Mouse (Mus musculus): ENCODE results near the gene Slc13a5. TPM values are rescaled to one million over a fixed set of nuclear protein-coding genes. Genes with fewer than 3 reads are reported as not detected.

Slc13a5 gene
- polyA plus RNA-seq, 1 experiment from 2014 or later = not detected

DNA sequence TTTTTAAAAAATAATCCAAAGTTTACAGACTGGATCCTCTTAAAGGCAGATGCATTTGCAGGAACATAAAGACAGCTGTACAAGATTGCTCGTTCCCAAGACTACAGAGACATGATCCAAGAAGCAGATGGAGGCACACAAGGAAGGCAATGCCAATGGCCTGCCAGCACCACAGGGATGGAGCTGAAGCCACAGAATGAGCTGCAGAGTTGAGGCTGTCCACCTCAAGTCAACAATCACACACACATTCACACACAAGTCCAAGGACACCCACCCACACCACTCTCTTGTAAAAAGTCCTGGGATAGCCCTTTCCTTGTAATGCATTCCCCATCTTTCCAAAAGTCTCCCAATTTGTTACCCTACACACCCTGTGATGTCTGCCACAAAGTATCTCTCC is 63.6 kb downstream of the Slc13a5 start:
- Histone ChIP-seq H3K36me3 (ENCODE audit: control insufficient read depth, insufficient read depth) (peaks cover 2% of the 10 kb centered on the region; the same call in 1 of the 2 replicates), H3K4me2 (ENCODE audit: low read depth, low read length) (no peak overlapping the region), H3K27me3 (ENCODE audit: control insufficient read depth, insufficient read depth, low read depth, low read length) (no peaks in the 10 kb centered on the region), H3K4me3 (ENCODE audit: low read depth, low read length) (no peak overlapping the region), H3K27ac (ENCODE audit: low read length) (no peak overlapping the region), H3K4me1 (ENCODE audit: control insufficient read depth, low read depth, low read length) (peaks cover 12% of the 10 kb centered on the region), H3K9ac (ENCODE audit: low read depth, low read length) (no peak overlapping the region), H3K9me3 (replicated peaks; ENCODE audit: control insufficient read depth, low read length) (no peaks in the 10 kb centered on the region)
- no peak for ATAC-seq (ENCODE audit: low read depth)
- WGBS (ENCODE audit: insufficient replicate concordance) = 63% methylated on average over 1 of the region's 1 CpGs

DNA sequence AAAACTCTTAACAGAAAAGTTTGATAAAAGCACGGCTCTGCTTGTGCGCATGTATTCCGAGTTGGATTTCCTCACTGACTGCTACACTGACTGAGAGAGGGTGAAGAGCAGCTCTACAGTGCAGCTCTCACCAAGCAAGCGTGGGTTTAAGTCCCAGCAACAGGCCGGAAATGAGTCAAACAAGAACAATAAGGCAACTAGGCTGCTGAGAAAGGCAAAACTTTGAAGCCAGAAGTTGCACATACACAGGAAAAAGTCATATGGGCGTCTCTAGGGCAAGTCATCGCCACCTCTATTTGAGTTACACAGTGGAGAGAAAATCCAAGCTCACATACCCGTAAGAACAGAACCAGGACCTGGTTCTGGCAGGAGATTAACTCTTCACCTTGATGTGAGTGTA is 70.5 kb downstream of the Slc13a5 start:
- no peak overlapping the region for H3K9ac ChIP-seq (ENCODE audit: low read depth, low read length)
- no peak overlapping the region for H3K4me2 ChIP-seq (ENCODE audit: low read depth, low read length)
- 71% methylated on average over 8 of the region's 8 CpGs for WGBS (ENCODE audit: insufficient replicate concordance)
- H3K27me3 ChIP-seq (ENCODE audit: control insufficient read depth, insufficient read depth, low read depth, low read length) = no peaks in the 10 kb centered on the region
- H3K36me3 ChIP-seq (ENCODE audit: control insufficient read depth, insufficient read depth) = peaks cover 1% of the 10 kb centered on the region; the same call in 1 of the 2 replicates
- no peaks in the 10 kb centered on the region for H3K9me3 ChIP-seq (replicated peaks; ENCODE audit: control insufficient read depth, low read length)
- H3K4me3 ChIP-seq (ENCODE audit: low read depth, low read length) = no peak overlapping the region
- no peak overlapping the region for H3K27ac ChIP-seq (ENCODE audit: low read length)
- no peaks in the 10 kb centered on the region for H3K4me1 ChIP-seq (ENCODE audit: control insufficient read depth, low read depth, low read length)
- no peak for ATAC-seq (ENCODE audit: low read depth)

DNA sequence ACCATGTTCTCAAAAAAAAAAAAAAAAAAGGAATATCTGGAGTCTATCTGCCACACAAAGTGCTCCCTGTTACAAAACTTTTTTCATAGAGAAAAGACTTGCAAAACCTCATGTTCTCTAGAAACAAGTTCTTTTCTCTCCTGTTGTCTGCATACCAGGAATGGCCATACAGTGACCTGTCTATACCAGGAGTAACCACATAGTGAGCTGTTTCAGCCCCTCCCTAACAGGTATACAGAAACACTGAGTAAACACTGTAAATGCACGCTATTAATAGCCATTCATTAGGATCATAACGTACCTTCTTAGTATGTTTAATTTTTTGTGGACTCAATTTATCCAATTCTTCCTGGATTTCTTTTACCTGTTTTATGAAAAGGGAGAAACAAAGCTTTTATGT is 72.8 kb downstream of the Slc13a5 start:
- H3K4me2 ChIP-seq (ENCODE audit: low read depth, low read length) = no peak overlapping the region
- H3K4me3 ChIP-seq (ENCODE audit: low read depth, low read length) = no peak overlapping the region
- H3K27me3 ChIP-seq (ENCODE audit: control insufficient read depth, insufficient read depth, low read depth, low read length) = no peaks in the 10 kb centered on the region
- H3K9ac ChIP-seq (ENCODE audit: low read depth, low read length) = no peak overlapping the region
- no peaks in the 10 kb centered on the region for H3K9me3 ChIP-seq (replicated peaks; ENCODE audit: control insufficient read depth, low read length)
- peaks cover 4% of the 10 kb centered on the region for H3K36me3 ChIP-seq (ENCODE audit: control insufficient read depth, insufficient read depth)
- H3K27ac ChIP-seq (ENCODE audit: low read length) = no peak overlapping the region
- 79% methylated on average over 2 of the region's 2 CpGs for WGBS (ENCODE audit: insufficient replicate concordance)
- H3K4me1 ChIP-seq (ENCODE audit: control insufficient read depth, low read depth, low read length) = no peaks in the 10 kb centered on the region
- no peak for ATAC-seq (ENCODE audit: low read depth)

Other genes with a start within 250 kb of the Slc13a5 start
- 0.09 and 0.12 TPM in 2 replicates for gene Aipl1, start 229.7 kb downstream of the Slc13a5 start, polyA plus RNA-seq (2015; fragmentation: Nextera tagmentation; extraction: Ambion mirVana)
- gene Pimreg, start 225.2 kb downstream of the Slc13a5 start, polyA plus RNA-seq (2015; fragmentation: Nextera tagmentation; extraction: Ambion mirVana) = 16.2 and 16.5 TPM in 2 replicates
- 0.01 TPM in 1 of 2 replicates, not detected in the other for gene Pitpnm3, start 131.4 kb downstream of the Slc13a5 start, polyA plus RNA-seq (2015; fragmentation: Nextera tagmentation; extraction: Ambion mirVana)
- not detected in 2 replicates for gene Gm43951, start 60.4 kb downstream of the Slc13a5 start, polyA plus RNA-seq (2015; fragmentation: Nextera tagmentation; extraction: Ambion mirVana)
- 2.2 and 2.6 TPM in 2 replicates for gene 4933427D14Rik, start 59.8 kb downstream of the Slc13a5 start, polyA plus RNA-seq (2015; fragmentation: Nextera tagmentation; extraction: Ambion mirVana)
- 66.4 and 68.5 TPM in 2 replicates for gene Txndc17, start 59.7 kb downstream of the Slc13a5 start, polyA plus RNA-seq (2015; fragmentation: Nextera tagmentation; extraction: Ambion mirVana)
- 10.6 and 11.1 TPM in 2 replicates for gene Med31, start 51.6 kb downstream of the Slc13a5 start, polyA plus RNA-seq (2015; fragmentation: Nextera tagmentation; extraction: Ambion mirVana)
- gene Xaf1, start 34.4 kb upstream of the Slc13a5 start, polyA plus RNA-seq (2015; fragmentation: Nextera tagmentation; extraction: Ambion mirVana) = 2.7 and 3.4 TPM in 2 replicates
- not detected in 2 replicates for gene Fbxo39, start 47.2 kb upstream of the Slc13a5 start, polyA plus RNA-seq (2015; fragmentation: Nextera tagmentation; extraction: Ambion mirVana)
- gene Tekt1, start 95.2 kb upstream of the Slc13a5 start, polyA plus RNA-seq (2015; fragmentation: Nextera tagmentation; extraction: Ambion mirVana) = not detected in 2 replicates
- 3.1 and 4.9 TPM in 2 replicates for gene Smtnl2, start 144.5 kb upstream of the Slc13a5 start, polyA plus RNA-seq (2015; fragmentation: Nextera tagmentation; extraction: Ambion mirVana)
- 0.25 and 0.94 TPM in 2 replicates for gene Ggt6, start 168.3 kb upstream of the Slc13a5 start, polyA plus RNA-seq (2015; fragmentation: Nextera tagmentation; extraction: Ambion mirVana)
- gene Mybbp1a, start 174.1 kb upstream of the Slc13a5 start, polyA plus RNA-seq (2015; fragmentation: Nextera tagmentation; extraction: Ambion mirVana) = 62.3 and 68.2 TPM in 2 replicates
- 3.7 and 5.7 TPM in 2 replicates for gene Spns2, start 222.7 kb upstream of the Slc13a5 start, polyA plus RNA-seq (2015; fragmentation: Nextera tagmentation; extraction: Ambion mirVana)

Measured in liver, embryonic 16.5 days (tissue).